Mouse (Mus musculus) MEL (cell line): ENCODE results near the gene Myl6b.

Experiments used
- EP300 ChIP-seq, 2 experiments: IDR thresholded peaks; 2 replicates each; pipeline ENCODE4 v1.6.1; 2011; ENCODE audit warnings: improper control_type of control experiment in 2 of 2, low read length in 2 of 2, low read depth in 1 of 2, mild to moderate bottlenecking in 1 of 2
- GATA1 ChIP-seq: IDR thresholded peaks from 2 replicates; pipeline ENCODE4 v1.6.1; 2011; ENCODE audit warnings: low read depth, low read length, improper control_type of control experiment

- TF ChIP-seq GATA1 (no peak), EP300 (IDR thresholded peaks at IDR 0.05; ENCODE audit: low read depth in 1 of 2, low read length in 2 of 2) (no peak)
Observed at GRCm38 (mm10) chr10:128522351-128522750, 23.9 kb upstream of the Myl6b start.
